Mouse (Mus musculus) heart, adult 11 months (tissue): ENCODE measurements around the gene Mgarp.
"Not testable (repeated sequence)": the region's sequence is repeated elsewhere in the genome, so short reads cannot be mapped to it uniquely, and the experiment has no call there.

Experiments used
- DNase-seq: peaks from one replicate; pipeline ENCODE4 v3.0.0; 2022

The Mgarp gene

DNA sequence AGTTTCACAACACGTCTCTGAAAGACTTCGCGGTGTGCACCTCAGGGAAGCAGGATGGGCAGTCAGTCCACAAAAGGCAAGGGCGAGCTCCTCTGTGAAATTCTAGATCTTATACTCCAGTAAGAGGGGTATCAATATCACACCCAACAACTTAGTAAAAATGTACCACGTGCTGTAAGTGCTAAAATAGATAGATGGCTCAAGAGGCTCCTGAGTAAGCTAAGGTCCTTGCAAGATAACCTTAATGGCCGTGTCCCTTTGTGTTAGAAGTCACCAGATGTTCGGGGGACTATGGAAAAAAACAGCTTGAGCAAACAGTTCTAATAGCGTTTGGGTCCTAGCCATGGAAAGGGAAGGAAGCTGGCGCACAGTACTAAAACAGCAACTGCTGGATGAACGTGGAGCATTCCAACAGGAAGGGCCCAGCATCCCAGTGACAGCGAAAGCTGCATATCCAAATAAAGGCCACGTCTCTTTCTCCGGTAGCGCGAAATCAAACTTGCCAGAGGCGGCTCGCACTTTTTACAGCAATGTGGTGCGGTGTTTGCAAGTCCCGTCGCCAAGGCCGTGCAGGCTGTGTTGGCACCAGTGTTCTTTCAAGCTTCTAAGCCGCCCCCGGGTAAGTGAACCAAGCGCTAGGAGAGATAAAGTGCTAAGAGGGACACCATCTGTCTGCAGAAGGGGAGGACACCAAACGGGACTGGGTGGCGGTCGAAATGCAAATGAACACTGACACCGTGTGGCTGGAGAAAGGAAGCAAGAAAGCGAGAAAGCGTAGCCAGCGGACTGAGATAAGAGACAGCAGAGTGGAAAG lies 31.6 kb downstream of the Mgarp start:
- DNase-seq = peak; percentile 98

DNA sequence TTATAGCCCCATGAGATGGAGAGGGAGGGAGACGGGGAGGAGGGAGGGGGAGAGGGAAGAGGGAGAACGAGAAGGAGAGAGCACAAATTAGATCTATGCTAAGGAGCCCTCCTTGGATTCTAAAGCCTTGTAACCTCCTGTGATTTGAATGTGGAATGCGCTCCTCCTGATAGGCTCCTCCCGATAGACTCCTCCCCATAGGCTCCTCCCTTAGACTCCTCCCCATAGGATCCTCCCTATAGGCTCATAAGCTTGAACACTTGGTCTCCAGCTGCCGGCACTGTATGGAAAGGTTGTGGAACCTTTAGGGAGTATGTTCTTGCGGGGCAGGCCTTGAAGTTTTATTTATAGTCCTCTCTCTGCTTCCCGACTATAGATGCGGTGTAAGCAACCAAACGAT lies 35.5 kb downstream of the Mgarp start:
- no peak for DNase-seq

DNA sequence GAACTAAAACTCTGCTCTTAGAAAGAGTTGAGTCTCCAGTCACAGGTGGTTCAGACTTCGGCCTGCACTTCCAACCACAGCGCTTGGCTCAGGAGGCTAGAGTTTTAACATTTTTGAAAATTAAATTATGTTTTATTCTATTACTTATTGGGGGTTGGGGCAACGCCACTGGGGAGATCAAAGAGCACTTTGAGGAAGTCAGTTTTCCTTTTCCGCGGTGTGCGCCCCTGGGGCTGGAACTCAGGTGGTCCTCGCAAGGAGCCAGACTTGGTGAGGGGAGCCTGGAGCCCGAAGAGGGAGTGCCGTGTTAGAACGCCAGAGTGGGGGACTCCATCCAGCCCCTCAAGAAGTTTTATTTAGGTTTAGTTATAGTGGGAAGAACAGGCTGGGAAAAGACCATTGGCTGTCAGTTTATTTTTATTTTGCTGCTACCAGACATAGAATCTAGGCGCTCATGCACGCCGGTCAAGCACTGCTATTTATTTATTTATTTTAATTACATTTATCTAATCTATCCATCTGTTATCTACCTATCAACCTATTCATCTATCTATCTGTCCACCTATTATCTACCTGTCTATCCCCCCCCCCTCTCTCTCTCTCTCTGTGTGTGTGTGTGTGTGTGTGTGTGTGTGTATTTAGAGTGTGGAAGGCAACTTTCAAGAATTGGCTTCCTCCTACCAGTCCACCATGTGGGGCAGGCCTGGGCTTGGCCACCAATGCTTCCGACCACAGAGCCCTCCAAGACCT lies 36.8 kb downstream of the Mgarp start:
- no peak for DNase-seq

DNA sequence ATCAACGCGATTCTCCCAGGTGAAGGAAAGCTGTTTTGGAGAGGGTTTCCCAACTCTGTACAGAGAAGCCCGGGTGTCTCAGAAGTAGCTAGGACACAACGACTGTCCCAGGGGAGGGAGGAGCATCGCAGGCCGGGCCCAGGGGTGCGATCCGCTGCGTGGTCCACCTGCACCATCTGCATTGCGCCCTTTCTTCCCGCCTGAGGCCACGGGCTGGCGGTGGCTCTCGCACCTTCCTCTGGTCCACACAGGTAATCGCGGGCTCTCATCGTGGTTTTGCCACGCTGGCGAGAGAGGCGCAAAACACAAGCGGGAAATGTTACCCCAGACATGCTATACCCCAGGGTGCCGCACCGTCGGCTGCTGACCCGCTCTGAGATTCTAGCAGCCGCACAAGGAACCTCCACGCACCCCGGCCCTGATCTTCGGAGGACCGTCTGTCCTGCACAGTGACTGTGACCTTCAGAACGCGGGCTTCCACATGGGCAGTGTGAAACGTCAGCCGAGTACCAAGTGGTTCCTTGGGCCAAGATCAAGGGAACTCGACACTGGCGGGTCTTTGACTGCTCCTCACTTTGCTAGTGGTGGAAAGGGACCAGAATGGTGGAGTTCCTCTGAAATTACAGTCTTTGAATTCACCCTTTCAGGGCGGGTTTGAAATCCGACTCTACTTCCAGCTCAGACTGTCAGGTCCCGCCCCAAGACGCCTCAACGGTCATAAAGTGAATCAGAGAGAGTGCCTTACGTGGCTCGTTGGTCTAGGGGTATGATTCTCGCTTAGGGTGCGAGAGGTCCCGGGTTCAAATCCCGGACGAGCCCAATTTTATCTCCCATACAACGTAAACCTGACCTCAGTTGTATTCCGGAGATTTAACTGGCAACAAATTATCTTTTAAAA lies 37.6 kb downstream of the Mgarp start:
- peak; percentile 96 for DNase-seq

DNA sequence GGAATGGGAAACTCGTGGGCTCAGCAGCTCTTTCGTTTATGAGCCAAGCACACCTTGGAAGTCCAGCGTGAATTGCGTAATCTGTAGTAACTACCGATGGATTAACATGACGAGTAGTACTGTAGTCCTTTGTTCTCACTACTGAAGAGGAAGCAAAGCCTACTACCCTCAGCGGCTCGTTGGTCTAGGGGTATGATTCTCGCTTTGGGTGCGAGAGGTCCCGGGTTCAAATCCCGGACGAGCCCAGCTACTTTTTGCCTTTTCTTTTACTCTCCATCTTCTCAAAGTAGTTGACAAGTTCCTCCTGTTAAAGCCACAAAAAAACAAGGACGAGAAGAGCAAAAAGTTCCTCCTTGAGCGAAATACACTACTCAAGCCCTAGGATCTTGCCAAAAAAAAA lies 38.4 kb downstream of the Mgarp start:
- peak; percentile 94 for DNase-seq

DNA sequence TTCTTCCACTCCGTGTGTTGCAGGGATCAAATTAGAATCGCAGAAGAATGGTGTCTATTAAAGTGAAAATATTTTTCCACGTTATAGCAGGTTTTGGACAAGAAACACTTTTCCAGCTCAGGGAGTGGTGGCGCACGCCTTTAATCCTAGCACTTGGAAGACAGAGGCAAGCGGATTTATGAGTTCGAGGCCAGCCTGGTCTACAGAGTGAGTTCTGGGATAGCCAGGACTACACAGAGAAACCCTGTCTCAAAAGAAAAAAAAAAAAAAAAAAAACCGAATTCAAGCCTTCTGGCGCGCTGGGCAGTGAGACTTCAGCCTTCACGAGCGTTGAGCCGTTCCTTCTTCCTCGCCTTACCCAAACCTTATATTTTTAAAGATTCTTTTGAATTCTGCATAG lies 38.9 kb downstream of the Mgarp start:
- no peak for DNase-seq

DNA sequence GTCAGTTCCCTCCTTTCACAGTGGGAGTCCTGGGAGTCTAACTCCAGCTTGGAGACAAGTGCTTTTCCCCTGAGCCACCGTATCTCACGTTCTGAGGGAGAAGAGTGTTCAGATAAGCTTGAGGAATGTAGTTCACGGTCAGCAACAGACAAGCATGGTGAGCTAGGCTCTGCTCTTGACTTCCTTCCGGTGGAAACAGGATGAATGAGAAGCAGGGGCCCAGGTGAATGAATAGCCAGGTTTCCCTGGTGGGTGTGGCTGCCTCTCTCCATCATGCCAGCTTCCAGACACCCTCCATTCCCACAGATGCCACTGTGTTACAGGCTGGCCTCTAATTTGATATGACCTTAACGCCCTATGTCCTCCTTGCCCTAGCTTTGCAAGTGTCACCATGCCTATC lies 39.5 kb downstream of the Mgarp start:
- no peak for DNase-seq

DNA sequence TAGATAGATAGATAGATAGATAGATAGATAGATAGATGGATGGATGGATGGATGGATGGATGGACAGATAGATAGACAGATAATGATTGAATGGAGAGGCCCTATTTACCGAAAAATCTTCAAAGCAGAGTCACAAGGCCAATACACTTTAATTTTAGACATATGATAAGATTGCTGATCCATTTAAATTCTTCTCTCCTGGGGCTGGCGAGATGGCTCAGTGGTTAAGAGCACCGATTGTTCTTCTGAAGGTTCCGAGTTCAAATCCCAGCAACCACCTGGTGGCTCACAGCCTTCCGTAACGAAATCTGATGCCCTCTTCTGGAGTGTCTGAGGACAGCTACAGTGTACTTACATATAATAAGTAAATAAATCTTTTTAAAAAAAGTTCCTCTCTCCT lies 41.6 kb downstream of the Mgarp start:
- not testable (repeated sequence) for DNase-seq

DNA sequence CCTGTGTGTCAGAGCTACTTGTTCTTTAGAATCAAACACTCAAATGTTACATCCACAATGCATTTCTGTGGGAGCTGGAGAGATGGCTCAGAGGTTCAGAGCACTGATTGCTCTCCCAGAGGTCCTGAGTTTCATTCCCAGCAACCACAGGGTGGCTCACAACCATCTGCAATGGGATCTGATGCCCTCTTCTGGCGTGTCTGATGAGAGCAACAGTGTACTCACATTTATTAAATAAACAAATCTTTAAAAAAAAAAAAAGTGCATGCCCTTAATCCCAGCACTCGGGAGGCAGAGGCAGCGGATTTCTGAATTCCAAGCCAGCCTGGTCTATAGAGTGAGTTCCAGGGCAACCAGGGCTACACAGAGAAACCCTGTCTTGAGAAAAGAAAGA lies 42.5 kb downstream of the Mgarp start:
- no peak for DNase-seq

DNA sequence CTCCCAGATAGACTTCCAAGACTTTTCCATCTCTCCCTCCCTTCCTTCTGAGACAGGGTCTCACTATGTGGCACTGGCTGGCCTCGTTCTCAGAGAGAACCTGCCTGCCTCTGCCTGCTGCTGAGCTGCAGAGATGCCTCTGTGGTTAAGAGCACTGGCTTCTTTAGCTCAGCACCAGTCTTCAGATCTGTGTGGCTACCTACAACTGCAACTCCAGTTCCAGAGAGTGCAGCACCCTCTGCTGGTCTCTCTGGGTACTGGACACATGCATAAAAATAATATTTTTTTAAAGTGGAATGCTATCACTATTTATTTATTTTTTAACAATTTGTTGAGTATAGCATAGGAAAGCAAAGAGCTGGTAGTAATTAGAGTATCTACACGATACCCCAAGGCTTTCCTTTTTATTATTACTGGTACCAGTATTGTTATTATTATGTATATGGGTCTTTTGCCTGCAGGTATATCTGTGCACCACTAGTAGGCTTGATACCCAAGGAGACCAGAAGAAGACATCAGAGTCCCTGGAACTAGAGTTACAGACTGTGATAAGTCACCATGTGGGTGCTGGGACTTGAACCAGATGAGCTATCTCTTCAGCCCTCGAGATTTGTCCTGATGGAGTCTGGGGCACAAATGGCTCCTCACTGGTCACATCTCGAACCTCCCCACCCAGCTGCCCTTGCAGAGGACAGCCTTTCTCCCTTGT lies 43.1 kb downstream of the Mgarp start:
- no peak for DNase-seq

DNA sequence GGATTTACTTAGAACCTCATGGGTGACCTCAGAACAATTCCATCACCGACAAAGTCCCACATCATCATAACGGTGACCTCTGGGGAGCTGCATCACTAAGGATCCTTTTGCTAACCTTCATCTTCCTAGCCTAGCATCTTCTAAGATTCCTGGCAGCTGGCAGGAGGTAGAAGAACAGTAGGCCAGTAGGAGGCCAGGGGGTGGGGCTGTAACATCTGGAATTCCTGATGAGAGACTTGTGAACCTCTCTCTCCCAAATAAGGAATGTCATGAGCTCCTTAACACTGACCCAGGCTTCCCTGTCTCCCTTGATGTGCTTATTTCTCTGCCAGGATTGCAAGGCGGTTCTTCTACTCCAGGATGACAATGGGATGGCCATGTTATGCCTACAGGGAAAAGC lies 45.7 kb downstream of the Mgarp start:
- DNase-seq = no peak

DNA sequence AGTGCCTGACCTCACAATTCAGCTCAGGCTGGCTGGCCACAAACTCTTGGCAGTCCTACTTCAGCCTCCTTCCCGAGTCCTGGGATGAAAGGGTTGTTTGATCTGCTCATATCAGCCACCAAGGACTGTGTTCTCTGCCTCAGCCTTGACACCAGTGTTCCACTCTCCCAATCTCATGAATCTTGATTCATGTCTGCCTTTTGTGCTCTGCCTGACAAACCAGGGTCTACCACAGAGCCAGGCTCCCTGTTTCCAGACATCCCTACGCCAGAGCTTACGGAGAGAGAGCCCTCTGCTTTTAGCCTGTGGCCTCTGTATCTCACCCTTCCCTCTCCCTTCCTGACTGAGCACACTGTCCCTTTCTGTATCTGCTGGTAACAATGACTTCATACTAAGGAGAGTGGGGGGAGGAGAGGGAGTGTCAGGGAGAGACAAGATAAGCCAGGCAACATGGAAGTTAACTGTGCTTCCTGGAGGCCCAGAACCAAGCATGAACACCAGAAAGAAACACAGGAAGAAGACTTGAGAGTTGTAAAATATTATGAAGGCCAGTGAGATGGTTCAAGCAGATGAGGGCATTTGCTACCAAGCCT lies 47.8 kb downstream of the Mgarp start:
- DNase-seq = no peak

DNA sequence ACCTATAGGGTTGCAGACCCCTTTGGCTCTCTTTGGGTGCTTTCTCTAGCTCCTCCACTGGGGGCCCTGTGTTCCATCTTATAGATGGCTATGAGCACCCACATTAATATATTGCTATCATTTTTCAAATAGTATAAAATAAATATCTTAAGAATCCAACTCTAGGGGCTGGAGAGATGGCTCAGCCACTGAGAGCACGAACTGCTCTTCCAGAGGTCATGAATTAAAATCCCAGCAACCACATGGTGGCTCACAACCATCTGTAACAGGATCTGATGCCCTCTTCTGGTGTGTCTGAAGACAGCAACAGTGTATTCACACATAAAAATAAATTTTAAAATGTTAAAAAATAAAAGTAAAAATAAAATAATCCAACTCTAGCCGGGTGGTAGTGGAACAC lies 51.5 kb downstream of the Mgarp start:
- DNase-seq = not testable (repeated sequence)

DNA sequence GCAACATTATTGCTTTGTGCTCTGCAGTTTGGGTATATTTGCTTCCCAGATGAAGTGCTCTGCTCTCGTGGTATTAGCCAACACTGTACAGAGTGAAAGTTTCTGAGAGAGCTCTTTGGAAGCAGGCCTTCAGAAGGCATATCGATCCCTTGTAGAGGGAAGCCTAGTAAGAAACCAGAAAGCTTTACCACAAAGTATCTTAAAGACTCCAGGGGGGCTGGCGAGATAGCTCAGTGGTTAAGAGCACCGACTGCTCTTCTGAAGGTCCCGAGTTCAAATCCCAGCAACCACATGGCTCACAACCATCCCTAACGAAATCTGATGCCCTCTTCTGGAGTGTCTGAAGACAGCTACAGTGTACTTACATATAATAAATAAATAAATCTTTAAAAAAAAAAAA lies 52.4 kb downstream of the Mgarp start:
- DNase-seq = not testable (repeated sequence)

DNA sequence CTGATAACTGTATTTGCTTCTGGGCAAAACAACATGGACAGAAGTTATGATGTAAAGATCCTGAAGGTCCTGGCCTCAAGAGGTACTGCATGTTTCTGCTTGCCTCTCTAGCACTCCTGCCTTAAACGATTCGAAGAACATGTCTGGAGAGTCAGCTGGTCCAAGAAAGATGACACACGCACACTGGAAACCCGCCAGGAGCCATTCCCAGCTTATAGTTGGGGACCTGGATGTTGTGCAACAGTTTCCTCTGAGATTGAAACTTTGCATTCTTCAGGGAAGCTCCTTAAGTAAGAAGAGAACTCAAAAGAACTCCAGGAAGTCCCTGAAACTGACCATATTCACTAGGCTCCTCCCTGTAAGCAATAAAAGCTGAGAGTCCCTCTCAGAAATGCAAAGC lies 53.3 kb downstream of the Mgarp start:
- DNase-seq = no peak

DNA sequence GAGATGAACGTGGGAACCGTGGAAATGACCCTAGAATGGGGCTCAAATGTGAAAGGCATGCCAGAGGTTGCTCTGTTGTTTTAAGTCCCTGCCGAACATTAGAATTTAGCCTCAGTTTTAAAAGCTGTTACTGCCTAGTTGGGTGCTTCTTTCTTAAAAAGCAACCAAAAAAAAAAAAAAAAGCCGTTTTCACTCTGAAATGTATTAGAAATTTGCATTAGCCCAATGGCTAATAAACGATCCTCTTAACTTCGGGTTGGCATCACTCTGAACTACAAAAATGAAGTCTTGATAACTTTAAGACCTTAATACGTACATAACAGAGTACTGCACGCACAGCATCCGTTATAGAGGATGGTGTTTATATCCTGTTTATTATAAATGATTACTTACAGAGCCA lies 54.4 kb downstream of the Mgarp start:
- no peak for DNase-seq

DNA sequence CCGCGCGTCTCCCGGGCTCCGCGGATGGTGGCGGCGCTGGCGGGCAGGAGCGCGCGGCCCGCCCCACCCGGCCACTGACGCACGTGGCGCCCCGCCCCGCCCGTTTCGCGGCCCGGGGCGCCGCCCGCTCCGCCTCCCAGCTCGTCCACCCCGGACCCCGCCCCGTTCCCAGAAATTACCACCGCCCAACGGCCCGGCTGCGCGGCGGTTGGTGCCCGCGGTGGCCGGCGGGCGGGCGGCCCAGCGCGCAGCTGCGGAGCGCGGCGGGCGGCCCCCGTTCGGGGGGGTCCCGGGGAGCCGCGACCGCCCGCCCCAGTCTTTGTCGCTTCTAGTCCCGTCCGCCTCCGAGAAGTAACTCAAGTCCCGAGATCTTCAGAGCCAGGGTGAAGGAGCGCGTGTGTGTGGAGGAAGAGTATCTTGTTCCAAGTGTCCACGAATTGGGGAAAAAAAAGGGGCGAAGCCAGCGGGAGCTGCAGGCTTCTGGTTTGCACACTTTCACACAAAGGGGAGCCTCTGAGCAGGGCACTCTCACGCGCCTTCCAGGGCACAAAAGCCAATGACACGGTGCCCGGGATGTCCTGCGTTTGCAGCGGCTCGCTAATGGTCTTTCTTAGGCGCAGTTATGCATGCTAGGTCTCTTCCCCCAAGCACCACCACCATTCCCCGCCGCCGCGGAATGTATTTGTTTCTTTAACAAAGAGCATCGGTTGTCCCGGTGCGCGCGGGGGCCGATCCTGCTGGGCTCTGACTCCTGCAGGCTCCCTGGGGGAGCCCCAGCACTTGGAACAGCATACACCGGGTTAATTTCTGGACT lies 55.1 kb downstream of the Mgarp start:
- peak; percentile 99 for DNase-seq

DNA sequence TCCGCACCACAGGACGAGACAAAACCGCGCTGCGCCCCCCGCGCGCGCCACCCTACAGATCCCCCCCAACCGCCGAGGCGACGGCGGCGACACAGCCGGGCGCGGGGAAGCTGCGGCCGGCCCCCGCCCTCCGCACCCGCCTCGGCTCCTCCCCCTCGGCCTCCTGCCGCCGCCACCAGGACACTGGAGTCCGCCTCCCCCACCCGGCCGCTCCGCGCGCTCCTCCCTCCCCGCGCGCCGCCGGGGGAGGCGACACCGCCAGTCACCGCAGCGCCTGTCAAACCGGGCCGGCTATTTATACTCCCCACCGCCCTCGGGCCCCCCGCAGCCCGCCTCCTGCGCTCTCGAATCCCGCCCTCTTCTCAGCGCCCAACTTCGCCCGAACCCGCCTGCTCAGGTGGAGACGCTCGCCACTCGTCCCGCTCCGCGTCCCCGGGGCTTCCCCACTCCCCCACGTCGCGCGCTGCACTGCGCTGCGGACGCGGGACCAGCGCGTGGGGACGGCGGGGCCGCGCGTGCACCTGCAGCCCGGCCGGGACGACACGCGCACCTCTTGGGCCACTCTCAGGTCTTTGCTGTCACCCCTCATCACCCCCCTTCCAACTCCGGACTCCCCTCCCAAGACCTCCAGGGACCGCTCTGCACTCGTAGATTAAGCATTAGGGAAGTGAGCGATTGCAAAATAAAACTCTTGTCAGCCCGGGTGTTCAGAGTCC lies 55.8 kb downstream of the Mgarp start, which contains the start of gene Elf2:
Gene Elf2 (minus strand): TSS at position 112 of the 716 bp plus-strand sequence.
- peak; percentile 99 for DNase-seq

DNA sequence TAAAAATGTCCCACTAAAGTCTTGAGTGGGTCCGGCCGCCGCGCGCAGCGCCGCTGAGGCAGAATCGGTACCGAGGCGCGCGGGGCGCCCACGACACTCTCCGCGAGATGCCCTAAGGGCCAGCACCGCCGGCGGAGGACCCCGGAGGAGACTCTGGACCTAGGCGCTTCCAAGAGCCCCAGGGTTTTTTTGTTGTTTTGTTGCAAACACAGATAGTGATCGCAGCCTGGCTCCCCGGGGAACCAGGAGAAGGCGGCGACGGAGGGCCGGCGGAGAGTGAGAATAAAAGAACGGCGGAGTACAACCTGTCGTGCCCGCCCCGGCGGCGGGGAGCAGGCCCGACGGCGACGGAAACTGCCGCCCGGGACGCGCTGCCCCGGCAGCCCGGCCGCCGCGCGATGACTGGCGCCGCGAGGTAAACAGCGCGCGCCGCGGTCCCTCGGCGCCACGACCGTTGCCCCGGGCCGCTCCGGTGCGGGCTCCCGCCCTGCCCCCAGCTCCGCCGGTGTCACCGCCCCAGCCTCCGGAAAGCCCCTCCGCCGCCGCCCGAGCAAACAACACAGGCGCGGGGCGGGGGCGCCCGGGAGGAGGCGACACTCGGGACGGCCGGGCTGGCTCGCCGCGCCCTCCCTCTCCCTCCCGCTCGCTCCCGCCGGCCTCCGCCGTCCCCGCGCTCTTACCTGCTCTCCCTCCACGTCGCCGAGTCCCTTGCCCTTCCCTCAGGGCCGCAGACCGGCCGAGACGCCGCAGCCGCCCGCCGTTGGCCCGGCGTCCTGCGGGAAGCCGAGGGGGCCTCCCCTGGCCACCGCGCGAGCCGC lies 56.6 kb downstream of the Mgarp start:
- no peak for DNase-seq

DNA sequence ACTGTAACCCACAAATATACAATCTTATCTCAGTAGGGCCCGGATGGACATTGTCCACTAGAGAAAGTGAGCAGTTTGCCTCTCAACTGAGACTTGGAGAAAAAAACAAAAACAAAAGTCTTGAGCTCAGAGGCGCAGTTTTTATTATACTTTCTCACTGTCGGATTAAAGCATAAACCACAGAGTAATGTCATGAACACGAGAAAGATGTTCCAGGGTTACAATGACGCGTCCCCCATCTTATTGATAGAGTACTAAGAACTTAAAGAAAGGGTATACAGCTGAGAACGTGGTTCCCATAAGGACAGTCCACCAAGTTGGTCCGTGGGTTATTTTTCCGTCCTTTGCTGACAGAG lies 57.2 kb downstream of the Mgarp start:
- no peak for DNase-seq
